Mouse (Mus musculus) mammary gland, adult 2 months (tissue): Measurements from ENCODE around the gene Oard1. TPM values are rescaled to one million over a fixed set of nuclear protein-coding genes. Genes with fewer than 3 reads are reported as not detected.

Experiments used
- polyA plus RNA-seq: library from polyadenylated mRNA; depleted of rRNA; stranded (reverse); fragments of >200 nt; gene quantifications from 2 replicates; pipeline ENCODE4 v1.2.3, GENCODE M21; 2012; ENCODE audit warnings: low replicate concordance; rRNA removed

Oard1 gene
- polyA plus RNA-seq: 5.7 and 13.3 TPM in 2 replicates

DNA sequence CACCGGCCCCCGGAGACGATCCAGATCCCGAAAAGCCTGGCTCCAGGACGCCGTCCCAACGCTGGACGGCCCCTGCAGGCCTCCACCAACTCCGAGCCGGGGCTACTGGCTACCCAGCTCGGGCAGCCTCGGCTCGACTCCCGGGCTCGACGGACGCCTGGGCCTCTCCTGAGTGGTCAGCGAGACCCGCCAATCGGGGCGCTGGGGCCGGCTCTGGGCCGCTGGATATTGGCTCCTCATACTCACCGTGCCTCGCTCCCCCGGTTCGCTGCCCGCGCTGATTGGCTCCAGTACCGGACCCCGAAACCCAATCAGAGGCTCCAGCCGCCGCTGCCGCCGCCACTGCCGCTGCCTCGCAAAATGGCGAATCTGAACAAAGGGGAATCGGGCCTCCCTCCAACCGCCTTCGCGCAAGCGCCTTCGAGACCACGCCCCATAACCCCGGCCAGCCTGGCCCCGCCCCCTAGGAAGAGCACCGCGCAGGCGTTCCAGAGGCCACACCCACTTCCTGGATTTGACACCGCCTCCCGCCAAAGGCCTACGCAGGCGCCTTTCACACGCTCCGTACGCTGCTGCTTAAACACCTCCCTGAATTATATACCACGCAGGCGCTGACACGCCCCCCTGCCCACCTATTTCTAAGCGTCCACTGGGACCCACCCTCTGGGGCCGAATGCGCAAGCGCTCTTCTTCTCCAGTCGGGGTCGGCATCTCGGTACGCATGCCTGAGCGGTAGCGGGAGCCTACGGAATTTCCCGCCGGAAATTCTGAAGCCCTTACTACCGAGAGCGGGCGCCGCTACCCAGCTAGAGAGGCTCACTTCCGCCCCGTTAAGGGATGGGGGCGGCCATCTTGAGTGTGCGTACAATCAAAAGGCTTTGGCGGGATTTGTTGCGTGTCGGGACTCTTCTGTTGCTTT is at the start of gene Oard1, which contains the start of gene Nfya:
Gene Oard1 (plus strand): TSS at position 635 of the 919 bp plus-strand sequence.
Gene Nfya (minus strand): TSS at position 527 of the 919 bp plus-strand sequence.

DNA sequence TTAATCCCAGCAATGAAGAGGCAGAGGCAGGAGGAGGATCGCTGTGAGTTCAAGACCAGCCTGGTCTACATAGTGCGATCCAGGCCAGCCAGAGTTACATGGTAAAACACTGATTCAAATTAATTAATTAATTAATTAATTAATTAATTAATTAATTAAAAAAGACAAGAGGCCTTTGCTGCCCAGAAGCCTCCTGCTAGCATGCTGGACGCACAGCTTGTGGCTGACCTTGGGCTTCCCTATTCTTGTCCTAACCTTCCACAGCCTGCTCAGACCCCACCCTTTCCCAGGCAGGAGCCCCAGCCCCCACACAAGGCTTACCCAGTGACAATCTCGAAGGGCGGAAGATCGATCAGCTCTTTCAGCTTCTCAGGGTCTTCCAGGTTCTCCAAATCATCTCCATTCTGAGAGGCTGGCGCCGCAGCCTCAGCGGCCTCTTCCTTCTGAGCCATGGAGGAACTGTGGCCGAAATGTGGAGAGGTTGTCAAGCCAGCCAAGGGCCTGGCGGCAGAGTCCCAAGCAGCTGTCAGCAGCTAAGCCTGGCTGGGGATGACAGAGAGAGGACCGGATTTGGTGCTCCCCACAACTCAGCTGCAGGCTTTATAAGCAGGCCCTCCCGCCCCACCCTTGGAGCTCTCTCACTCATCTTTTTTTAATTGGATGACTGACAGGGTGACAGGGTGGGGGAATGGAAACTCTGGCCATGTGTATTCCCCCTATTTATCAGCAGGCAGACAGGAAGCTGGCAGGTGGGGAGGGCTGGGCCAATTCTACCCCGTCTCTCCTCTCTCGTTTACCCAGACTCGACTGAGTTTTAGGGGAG is 22.6 kb downstream of the Oard1 start, which contains the start of gene Apobec2:
Gene Apobec2 (minus strand): TSS at position 773 of the 823 bp plus-strand sequence.

DNA sequence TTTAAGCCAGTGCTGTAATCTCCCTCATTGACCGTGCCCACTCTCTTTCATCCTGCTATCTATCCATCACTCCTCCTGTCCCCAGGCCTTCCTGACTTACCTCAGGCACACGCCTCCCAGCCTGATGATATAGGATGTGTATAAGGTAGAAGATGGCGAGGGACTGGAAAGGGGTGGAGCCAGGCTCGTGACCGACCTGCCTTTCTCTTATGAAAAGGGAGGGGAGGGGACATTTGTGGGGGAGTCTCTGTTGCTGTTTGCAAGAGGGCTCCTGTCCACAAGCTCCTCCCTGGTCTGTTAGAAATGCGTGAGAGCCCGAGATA is 41.5 kb downstream of the Oard1 start, which contains the start of gene Tspo2:
Gene Tspo2 (minus strand): TSS at position 170 of the 323 bp plus-strand sequence.

DNA sequence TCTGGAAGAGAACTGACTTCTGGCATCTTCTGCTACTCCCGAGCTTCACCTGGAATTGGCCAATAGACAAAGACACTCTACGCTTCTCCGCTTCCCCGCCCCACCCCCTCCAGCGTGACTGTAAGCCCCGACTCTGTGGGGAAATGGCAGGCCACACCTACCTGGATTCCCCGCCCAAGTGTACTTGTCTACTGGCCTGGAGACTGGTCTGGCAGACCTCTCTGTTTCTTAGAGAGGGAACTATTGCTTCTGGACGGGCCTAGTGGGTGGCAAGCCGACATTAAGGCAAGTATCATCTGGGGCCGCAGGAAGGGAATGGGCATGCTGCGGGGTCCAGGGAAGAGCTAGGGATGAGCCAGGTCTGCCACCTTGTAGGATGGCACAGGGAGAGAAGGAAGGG is 44.9 kb downstream of the Oard1 start, which contains the start of gene Unc5cl:
Gene Unc5cl (plus strand): TSS at position 214 of the 400 bp plus-strand sequence.

Other genes with a start within 250 kb of the Oard1 start
- gene A530064D06Rik, start 242.7 kb upstream of the Oard1 start, polyA plus RNA-seq: 0.85 and 4.0 TPM in 2 replicates
- 0.04 and 0.16 TPM in 2 replicates for gene Trem1, start 177.2 kb upstream of the Oard1 start, polyA plus RNA-seq
- gene Trem3, start 162.2 kb upstream of the Oard1 start, polyA plus RNA-seq: 0.20 and 0.23 TPM in 2 replicates
- gene Treml4, start 145.7 kb upstream of the Oard1 start, polyA plus RNA-seq: 2.5 TPM in 2 replicates
- gene Treml2, start 110.5 kb upstream of the Oard1 start, polyA plus RNA-seq: 21.3 and 24.8 TPM in 2 replicates
- 2.7 and 2.8 TPM in 2 replicates for gene B430306N03Rik, start 93.9 kb upstream of the Oard1 start, polyA plus RNA-seq
- 6.0 and 8.5 TPM in 2 replicates for gene Trem2, start 63.6 kb upstream of the Oard1 start, polyA plus RNA-seq
- 0.13 and 0.23 TPM in 2 replicates for gene Treml1, start 50.1 kb upstream of the Oard1 start, polyA plus RNA-seq
- gene Nfya, start 108 bp upstream of the Oard1 start, polyA plus RNA-seq: 84.2 and 97.2 TPM in 2 replicates
- gene Apobec2, start 22.9 kb downstream of the Oard1 start, polyA plus RNA-seq: 0.44 and 185 TPM in 2 replicates
- 0.42 and 0.45 TPM in 2 replicates for gene Tspo2, start 41.5 kb downstream of the Oard1 start, polyA plus RNA-seq
- gene Unc5cl, start 44.9 kb downstream of the Oard1 start, polyA plus RNA-seq: 4.6 and 5.3 TPM in 2 replicates